Mouse (Mus musculus): ENCODE data around the gene Baiap3.
"Not testable (repeated sequence)": the region's sequence is repeated elsewhere in the genome, so short reads cannot be mapped to it uniquely, and the experiment has no call there.

DNA sequence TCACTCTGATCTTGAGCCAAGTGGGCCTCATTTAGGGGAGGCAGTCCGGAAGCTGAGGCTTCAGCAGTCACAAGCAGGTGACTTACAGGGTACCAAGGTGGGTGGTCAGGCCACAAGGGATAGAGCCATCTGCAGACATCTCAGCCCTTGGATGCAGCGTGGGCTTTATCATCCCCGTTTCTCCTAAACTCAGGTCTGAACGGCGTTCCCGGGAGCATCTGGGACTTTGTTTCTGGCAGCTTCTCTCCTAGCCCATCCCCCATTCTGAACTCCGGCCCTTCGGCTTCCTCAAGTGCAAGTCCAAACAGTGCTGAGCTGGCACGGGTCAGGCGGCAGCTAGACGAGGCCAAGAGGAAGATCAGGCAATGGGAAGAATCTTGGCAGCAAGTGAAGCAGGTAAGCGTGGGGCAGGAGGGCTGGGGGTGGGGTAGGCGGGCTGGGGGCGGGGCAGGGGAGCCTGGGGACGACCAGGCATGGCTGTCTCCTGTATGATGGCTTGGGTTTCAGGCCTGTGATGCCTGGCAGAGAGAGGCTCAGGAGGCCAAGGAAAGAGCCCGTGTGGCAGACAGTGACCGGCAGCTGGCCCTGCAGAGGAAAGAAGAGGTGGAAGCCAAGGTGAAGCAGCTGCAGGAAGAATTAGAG lies 26.0 kb downstream of the Baiap3 start:
- TF ChIP-seq CTCF (IDR thresholded peaks at IDR 0.05; ENCODE audit: low read depth, low read length); GATA1 (IDR thresholded peaks at IDR 0.05; ENCODE audit: borderline replicate concordance, low read length); POLR2AphosphoS5 (IDR thresholded peaks at IDR 0.05; ENCODE audit: insufficient replicate concordance, low read depth, low read length); TAL1 (conservative IDR thresholded peaks at IDR 0.05; ENCODE audit: low read depth, low read length); GATA2 (IDR thresholded peaks at IDR 0.05; ENCODE audit: borderline replicate concordance, low read depth, low read length): not testable (repeated sequence)
